Mouse (Mus musculus): ENCODE measurements around the gene Luzp1. TPM values are rescaled to one million over a fixed set of nuclear protein-coding genes. Genes with fewer than 3 reads are reported as not detected.

The Luzp1 gene
- 48.0 TPM in 2 replicates for polyA plus RNA-seq (2012; rRNA removed)

GRCm38 (mm10) chr4:136469371-136469903 lies at the start of gene Luzp1:
Gene Luzp1 (plus strand): TSS chr4:136469761.
- H3K4me3 ChIP-seq (replicated peaks; ENCODE audit: insufficient read depth, low read depth, low read length): peak within 1 kb of the TSS; percentile 80
- H3K4me1 ChIP-seq (ENCODE audit: control insufficient read depth, insufficient read depth, low read length): peaks cover 20% of the 10 kb centered on the region
- H3K27me3 ChIP-seq (ENCODE audit: control insufficient read depth, insufficient read depth, low read length): no peaks in the 10 kb centered on the region
- WGBS: 2% methylated on average over 35 of the region's 36 CpGs
- peak; percentile 79 for TF ChIP-seq POLR2A (IDR thresholded peaks at IDR 0.05; ENCODE audit: borderline replicate concordance, insufficient read depth, low read length)
- TF ChIP-seq CTCF (IDR thresholded peaks at IDR 0.05; ENCODE audit: borderline replicate concordance, insufficient read depth, low read depth, low read length): no peak
- H3K27ac ChIP-seq (ENCODE audit: insufficient read depth, low read length): peak within 1 kb of the TSS; percentile 94
- peak; percentile 95 to 98 for DNase-seq

GRCm38 (mm10) chr4:136423224-136423623 lies 46.3 kb upstream of the Luzp1 start, which contains the start of gene Htr1d:
Gene Htr1d (plus strand): TSS chr4:136423524.
- H3K4me1 ChIP-seq (ENCODE audit: control insufficient read depth, insufficient read depth, low read length): no peaks in the 10 kb centered on the region
- 84% methylated on average over 9 of the region's 9 CpGs for WGBS
- peaks cover 7% of the 10 kb centered on the region; the same call in 1 of the 2 replicates for H3K27me3 ChIP-seq (ENCODE audit: control insufficient read depth, insufficient read depth, low read length)
- DNase-seq: no peak
- peak within 1 kb of the TSS; percentile 32 for H3K4me3 ChIP-seq (replicated peaks; ENCODE audit: insufficient read depth, low read depth, low read length)
- no peak within 1 kb of the TSS for H3K27ac ChIP-seq (ENCODE audit: insufficient read depth, low read length)
- TF ChIP-seq POLR2A (IDR thresholded peaks at IDR 0.05; ENCODE audit: borderline replicate concordance, insufficient read depth, low read length) (no peak), CTCF (IDR thresholded peaks at IDR 0.05; ENCODE audit: borderline replicate concordance, insufficient read depth, low read depth, low read length) (no peak)

- Histone ChIP-seq H3K27ac (ENCODE audit: insufficient read depth, low read length) (no peak overlapping the region), H3K4me3 (replicated peaks; ENCODE audit: insufficient read depth, low read depth, low read length) (peak overlapping the region; percentile 44), H3K27me3 (ENCODE audit: control insufficient read depth, insufficient read depth, low read length) (peaks cover 7% of the 10 kb centered on the region; the same call in 1 of the 2 replicates), H3K4me1 (ENCODE audit: control insufficient read depth, insufficient read depth, low read length) (no peaks in the 10 kb centered on the region)
- no peak for TF ChIP-seq POLR2A (IDR thresholded peaks at IDR 0.05; ENCODE audit: borderline replicate concordance, insufficient read depth, low read length)
- no peak for TF ChIP-seq CTCF (IDR thresholded peaks at IDR 0.05; ENCODE audit: borderline replicate concordance, insufficient read depth, low read depth, low read length)
- 2% methylated on average over 68 of the region's 70 CpGs for WGBS
- DNase-seq: peak in 1 of 2 experiments; percentile 15
These were observed 45.2 kb upstream of the Luzp1 start for GRCm38 (mm10) chr4:136424120-136424999.

- peaks cover 7% of the 10 kb centered on the region; the same call in 1 of the 2 replicates for H3K27me3 ChIP-seq (ENCODE audit: control insufficient read depth, insufficient read depth, low read length)
- H3K27ac ChIP-seq (ENCODE audit: insufficient read depth, low read length): no peak overlapping the region
- TF ChIP-seq CTCF (IDR thresholded peaks at IDR 0.05; ENCODE audit: borderline replicate concordance, insufficient read depth, low read depth, low read length) (peak; percentile 48; the same call in 1 of the 2 replicates), POLR2A (IDR thresholded peaks at IDR 0.05; ENCODE audit: borderline replicate concordance, insufficient read depth, low read length) (no peak)
- no peaks in the 10 kb centered on the region; the same call in 1 of the 2 replicates for H3K4me1 ChIP-seq (ENCODE audit: control insufficient read depth, insufficient read depth, low read length)
- 4% methylated on average over 15 of the region's 15 CpGs for WGBS
- peak overlapping the region; percentile 44 for H3K4me3 ChIP-seq (replicated peaks; ENCODE audit: insufficient read depth, low read depth, low read length)
- DNase-seq: peak; percentile 25 to 43
These were observed 44.6 kb upstream of the Luzp1 start for GRCm38 (mm10) chr4:136425000-136425288.

GRCm38 (mm10) chr4:136430609-136431375 lies 38.8 kb upstream of the Luzp1 start:
- no peaks in the 10 kb centered on the region; the same call in 1 of the 2 replicates for H3K4me1 ChIP-seq (ENCODE audit: control insufficient read depth, insufficient read depth, low read length)
- peak in 1 of 2 experiments; percentile 14 for DNase-seq
- 33% methylated on average over 11 of the region's 11 CpGs for WGBS
- no peak overlapping the region for H3K27ac ChIP-seq (ENCODE audit: insufficient read depth, low read length)
- H3K4me3 ChIP-seq (replicated peaks; ENCODE audit: insufficient read depth, low read depth, low read length): no peak overlapping the region
- no peaks in the 10 kb centered on the region for H3K27me3 ChIP-seq (ENCODE audit: control insufficient read depth, insufficient read depth, low read length)
- TF ChIP-seq CTCF (IDR thresholded peaks at IDR 0.05; ENCODE audit: borderline replicate concordance, insufficient read depth, low read depth, low read length) (no peak), POLR2A (IDR thresholded peaks at IDR 0.05; ENCODE audit: borderline replicate concordance, insufficient read depth, low read length) (no peak)

- Histone ChIP-seq H3K4me3 (replicated peaks; ENCODE audit: insufficient read depth, low read depth, low read length) (no peak overlapping the region), H3K27ac (ENCODE audit: insufficient read depth, low read length) (no peak overlapping the region), H3K27me3 (ENCODE audit: control insufficient read depth, insufficient read depth, low read length) (no peaks in the 10 kb centered on the region), H3K4me1 (ENCODE audit: control insufficient read depth, insufficient read depth, low read length) (no peaks in the 10 kb centered on the region; the same call in 1 of the 2 replicates)
- DNase-seq: peak; percentile 42 to 43
- TF ChIP-seq POLR2A (IDR thresholded peaks at IDR 0.05; ENCODE audit: borderline replicate concordance, insufficient read depth, low read length) (no peak), CTCF (IDR thresholded peaks at IDR 0.05; ENCODE audit: borderline replicate concordance, insufficient read depth, low read depth, low read length) (peak; percentile 68; the same call in 1 of the 2 replicates)
- 5% methylated on average over 3 of the region's 3 CpGs for WGBS
These were observed 38.2 kb upstream of the Luzp1 start for GRCm38 (mm10) chr4:136431376-136431693.

- no peak overlapping the region for H3K27ac ChIP-seq (ENCODE audit: insufficient read depth, low read length)
- WGBS: 91% methylated on average over 4 of the region's 4 CpGs
- H3K4me3 ChIP-seq (replicated peaks; ENCODE audit: insufficient read depth, low read depth, low read length): no peak overlapping the region
- TF ChIP-seq POLR2A (IDR thresholded peaks at IDR 0.05; ENCODE audit: borderline replicate concordance, insufficient read depth, low read length) (no peak), CTCF (IDR thresholded peaks at IDR 0.05; ENCODE audit: borderline replicate concordance, insufficient read depth, low read depth, low read length) (no peak)
- H3K27me3 ChIP-seq (ENCODE audit: control insufficient read depth, insufficient read depth, low read length): no peaks in the 10 kb centered on the region
- no peak for DNase-seq
- no peaks in the 10 kb centered on the region; the same call in 1 of the 2 replicates for H3K4me1 ChIP-seq (ENCODE audit: control insufficient read depth, insufficient read depth, low read length)
These were observed 35.5 kb upstream of the Luzp1 start for GRCm38 (mm10) chr4:136434029-136434428.
